Mouse (Mus musculus): ENCODE measurements around the gene Ahdc1.

Gene Ahdc1

GRCm38 (mm10) chr4:133017597-133018262 lies 6.7 kb downstream of the Ahdc1 start:
- DNase-seq (ENCODE audit: low spot score in 2 of 2), result no peak

- DNase-seq (ENCODE audit: low spot score in 2 of 2), result no peak
Measured at GRCm38 (mm10) chr4:133018263-133018798, 7.3 kb downstream of the Ahdc1 start.

- no peak for DNase-seq (ENCODE audit: low spot score in 2 of 2)
Measured at GRCm38 (mm10) chr4:133020721-133021120, 9.7 kb downstream of the Ahdc1 start.

GRCm38 (mm10) chr4:133021181-133021671 lies 10.2 kb downstream of the Ahdc1 start:
- no peak for DNase-seq (ENCODE audit: low spot score in 2 of 2)

- DNase-seq (ENCODE audit: low spot score in 2 of 2), result no peak
Measured at GRCm38 (mm10) chr4:133022217-133022616, 11.2 kb downstream of the Ahdc1 start.

- DNase-seq (ENCODE audit: low spot score in 2 of 2), result no peak
Measured at GRCm38 (mm10) chr4:133022954-133023635, 12.0 kb downstream of the Ahdc1 start.

- DNase-seq (ENCODE audit: low spot score in 2 of 2), result no peak
Measured at GRCm38 (mm10) chr4:133023636-133024035, 12.6 kb downstream of the Ahdc1 start.

GRCm38 (mm10) chr4:133024404-133024803 lies 13.3 kb downstream of the Ahdc1 start:
- DNase-seq (ENCODE audit: low spot score in 2 of 2), result no peak

GRCm38 (mm10) chr4:133024969-133025685 lies 14.1 kb downstream of the Ahdc1 start:
- no peak for DNase-seq (ENCODE audit: low spot score in 2 of 2)

- DNase-seq (ENCODE audit: low spot score in 2 of 2), result no peak
Measured at GRCm38 (mm10) chr4:133026272-133026671, 15.2 kb downstream of the Ahdc1 start.

- DNase-seq (ENCODE audit: low spot score in 2 of 2), result no peak
Measured at GRCm38 (mm10) chr4:133026826-133027375, 15.8 kb downstream of the Ahdc1 start.

- DNase-seq (ENCODE audit: low spot score in 2 of 2), result no peak
Measured at GRCm38 (mm10) chr4:133027721-133028120, 16.7 kb downstream of the Ahdc1 start.

- DNase-seq (ENCODE audit: low spot score in 2 of 2), result no peak
Measured at GRCm38 (mm10) chr4:133028193-133028592, 17.1 kb downstream of the Ahdc1 start.

GRCm38 (mm10) chr4:133028875-133029274 lies 17.8 kb downstream of the Ahdc1 start:
- DNase-seq (ENCODE audit: low spot score in 2 of 2), result no peak

GRCm38 (mm10) chr4:133032410-133033095 lies 21.5 kb downstream of the Ahdc1 start:
- no peak for DNase-seq (ENCODE audit: low spot score in 2 of 2)

GRCm38 (mm10) chr4:133034478-133034877 lies 23.4 kb downstream of the Ahdc1 start:
- DNase-seq (ENCODE audit: low spot score in 2 of 2), result no peak

- DNase-seq (ENCODE audit: low spot score in 2 of 2), result no peak
Measured at GRCm38 (mm10) chr4:133035446-133035845, 24.4 kb downstream of the Ahdc1 start.

GRCm38 (mm10) chr4:133035946-133036345 lies 24.9 kb downstream of the Ahdc1 start:
- no peak for DNase-seq (ENCODE audit: low spot score in 2 of 2)

GRCm38 (mm10) chr4:133037293-133037692 lies 26.2 kb downstream of the Ahdc1 start:
- DNase-seq (ENCODE audit: low spot score in 2 of 2), result no peak

GRCm38 (mm10) chr4:133037798-133038197 lies 26.7 kb downstream of the Ahdc1 start:
- DNase-seq (ENCODE audit: low spot score in 2 of 2), result no peak

GRCm38 (mm10) chr4:133038521-133039115 lies 27.6 kb downstream of the Ahdc1 start:
- DNase-seq (ENCODE audit: low spot score in 2 of 2), result no peak
